Mouse (Mus musculus): Measurements from ENCODE around the gene Sgtb. TPM values are rescaled to one million over a fixed set of nuclear protein-coding genes. Genes with fewer than 3 reads are reported as not detected.

Sgtb gene
- polyA plus RNA-seq, 1 experiment from 2014 or later, result 8.3 TPM

- H3K27me3 ChIP-seq, result no peaks in the 10 kb centered on the region
- peak; percentile 23 for ATAC-seq
- TF ChIP-seq CTCF (IDR thresholded peaks at IDR 0.05), result no peak
- in situ Hi-C loops (cut with MboI; ENCODE audit: low pct_unique_long_range_greater_than_20kb), result no loop called here
- no peak for DNase-seq (ENCODE audit: low read depth, low spot score)
- ChIA-PET POLR2A (no interaction called here), CTCF (no interaction called here)
Measured at GRCm38 (mm10) chr13:104108651-104109287, 772 bp upstream of the Sgtb start.

- POLR2A ChIA-PET, result no interaction called here
- no peak for TF ChIP-seq CTCF (IDR thresholded peaks at IDR 0.05)
- DNase-seq (ENCODE audit: low read depth, low spot score), result no peak
- H3K27me3 ChIP-seq, result no peaks in the 10 kb centered on the region
- in situ Hi-C loops (cut with MboI; ENCODE audit: low pct_unique_long_range_greater_than_20kb), result no loop called here
- peak; percentile 73 for ATAC-seq
- CTCF ChIA-PET, result no interaction called here
Measured at GRCm38 (mm10) chr13:104109816-104110521, 428 bp downstream of the Sgtb start.

- no peak for TF ChIP-seq CTCF (IDR thresholded peaks at IDR 0.05)
- DNase-seq (ENCODE audit: low read depth, low spot score) (no peak), ATAC-seq (no peak)
- CTCF ChIA-PET, result no interaction called here
- H3K27me3 ChIP-seq, result no peaks in the 10 kb centered on the region
- in situ Hi-C loops (cut with MboI; ENCODE audit: low pct_unique_long_range_greater_than_20kb), result no loop called here
- POLR2A ChIA-PET, result no interaction called here
Measured at GRCm38 (mm10) chr13:104110526-104110925, 985 bp downstream of the Sgtb start.

- ATAC-seq, result no peak
- POLR2A ChIA-PET, result no interaction called here
- TF ChIP-seq CTCF (IDR thresholded peaks at IDR 0.05), result no peak
- CTCF ChIA-PET, result no interaction called here
- in situ Hi-C loops (cut with MboI; ENCODE audit: low pct_unique_long_range_greater_than_20kb), result no loop called here
- DNase-seq (ENCODE audit: low read depth, low spot score), result no peak
- no peaks in the 10 kb centered on the region for H3K27me3 ChIP-seq
Measured at GRCm38 (mm10) chr13:104112266-104112900, 2.8 kb downstream of the Sgtb start.

- CTCF ChIA-PET, result no interaction called here
- ATAC-seq (no peak), DNase-seq (ENCODE audit: low read depth, low spot score) (no peak)
- H3K27me3 ChIP-seq, result no peaks in the 10 kb centered on the region
- no peak for TF ChIP-seq CTCF (IDR thresholded peaks at IDR 0.05)
- POLR2A ChIA-PET, result no interaction called here
- in situ Hi-C loops (cut with MboI; ENCODE audit: low pct_unique_long_range_greater_than_20kb), result no loop called here
Measured at GRCm38 (mm10) chr13:104113782-104114181, 4.2 kb downstream of the Sgtb start.

DNA sequence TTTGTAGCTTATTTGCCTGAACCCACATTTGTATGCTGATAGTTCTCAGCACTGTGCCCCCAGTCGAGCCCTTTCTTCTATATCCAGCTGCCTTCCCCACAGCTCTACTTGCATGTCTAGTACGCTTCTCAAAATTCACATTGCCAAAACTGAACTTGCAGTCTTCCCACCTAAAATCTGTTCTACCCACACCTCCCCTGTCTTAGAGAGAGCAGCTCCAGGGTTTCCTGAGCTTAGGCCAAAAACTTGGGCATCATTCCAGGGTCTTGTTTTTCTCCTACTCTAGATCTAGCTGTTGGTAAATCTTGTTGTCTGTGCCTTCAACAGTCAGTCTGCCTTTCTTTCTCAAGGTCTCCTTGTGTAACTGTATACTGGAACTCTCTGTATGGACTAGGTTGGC is 5.3 kb downstream of the Sgtb start:
- in situ Hi-C loops (cut with MboI; ENCODE audit: low pct_unique_long_range_greater_than_20kb), result no loop called here
- no peak for TF ChIP-seq CTCF (IDR thresholded peaks at IDR 0.05)
- H3K27me3 ChIP-seq, result no peaks in the 10 kb centered on the region
- DNase-seq (ENCODE audit: low read depth, low spot score) (no peak), ATAC-seq (no peak)
- ChIA-PET CTCF (no interaction called here), POLR2A (no interaction called here)

DNA sequence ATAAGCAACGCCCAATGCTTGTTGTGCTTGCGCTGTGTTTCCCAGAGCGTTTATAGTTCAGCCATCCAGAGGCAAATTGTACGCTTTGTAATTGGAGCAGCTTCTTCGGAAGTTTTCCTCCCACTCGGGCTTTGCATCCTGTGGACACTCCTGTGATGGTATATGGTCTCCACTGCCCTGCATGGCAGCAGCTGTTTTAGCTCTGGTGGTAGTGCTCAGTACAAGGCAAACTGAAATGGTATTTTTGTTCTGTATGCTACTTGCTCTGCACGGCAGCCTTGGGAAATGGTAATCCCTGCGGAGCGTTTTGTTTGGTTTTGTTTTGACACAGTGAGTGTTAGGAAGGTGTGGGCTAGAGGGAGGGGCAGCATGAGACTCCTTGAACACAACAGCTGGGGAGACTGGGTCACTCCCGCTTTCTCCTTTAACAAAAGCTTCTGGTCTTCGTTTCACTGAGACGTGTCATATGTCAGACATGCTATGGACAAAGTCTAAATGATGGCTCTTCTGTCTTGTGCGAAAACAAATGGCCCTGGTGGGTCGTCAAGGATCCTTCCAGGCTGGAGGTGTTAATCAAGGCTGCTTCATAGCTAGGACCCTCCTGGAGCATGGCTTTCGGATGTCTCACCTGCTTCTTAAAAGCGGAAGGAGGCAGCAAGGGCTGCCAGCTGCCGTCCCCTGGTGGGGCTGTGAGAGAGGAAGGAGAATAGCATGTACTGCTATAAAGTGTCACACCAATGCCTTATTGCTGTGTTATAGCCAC is 12.7 kb downstream of the Sgtb start:
- no peaks in the 10 kb centered on the region for H3K27me3 ChIP-seq
- POLR2A ChIA-PET, result no interaction called here
- CTCF ChIA-PET, result no interaction called here
- no peak for ATAC-seq
- in situ Hi-C loops (cut with MboI; ENCODE audit: low pct_unique_long_range_greater_than_20kb), result no loop called here
- no peak for DNase-seq (ENCODE audit: low read depth, low spot score)
- TF ChIP-seq CTCF (IDR thresholded peaks at IDR 0.05), result no peak

DNA sequence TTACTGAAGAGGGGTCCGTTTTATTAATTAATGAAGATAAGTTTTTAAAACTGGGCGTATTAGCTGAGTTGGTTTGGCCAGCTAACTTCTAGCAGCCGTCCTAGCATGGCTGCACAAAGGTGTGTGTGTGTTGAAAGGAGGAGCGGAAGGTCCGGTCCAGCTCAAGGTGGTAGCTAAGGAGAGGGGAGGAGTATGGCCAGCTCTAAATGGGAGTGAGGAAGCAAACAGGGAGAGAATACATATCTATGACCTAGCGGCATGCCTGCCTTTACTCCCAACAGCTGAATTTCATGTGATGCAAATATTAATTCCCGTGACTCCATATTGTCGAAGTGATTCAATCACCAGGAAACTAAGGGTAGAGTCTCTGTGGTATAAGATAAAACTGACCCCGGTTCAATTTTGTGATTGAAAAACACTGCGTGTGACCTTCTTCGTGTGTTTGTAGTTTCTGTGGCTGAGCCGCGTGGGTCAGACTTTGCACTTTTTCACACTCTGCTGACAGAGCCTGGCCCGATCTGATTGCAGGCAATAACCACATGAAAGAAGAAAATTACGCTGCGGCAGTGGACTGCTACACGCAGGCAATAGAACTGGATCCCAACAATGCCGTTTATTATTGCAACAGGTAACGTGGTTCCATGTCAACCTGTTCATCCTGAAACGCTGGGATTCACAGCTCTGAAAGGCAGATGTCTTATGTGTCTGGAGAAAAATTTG is 14.3 kb downstream of the Sgtb start:
- in situ Hi-C loops (cut with MboI; ENCODE audit: low pct_unique_long_range_greater_than_20kb), result no loop called here
- no peak for ATAC-seq
- POLR2A ChIA-PET, result no interaction called here

DNA sequence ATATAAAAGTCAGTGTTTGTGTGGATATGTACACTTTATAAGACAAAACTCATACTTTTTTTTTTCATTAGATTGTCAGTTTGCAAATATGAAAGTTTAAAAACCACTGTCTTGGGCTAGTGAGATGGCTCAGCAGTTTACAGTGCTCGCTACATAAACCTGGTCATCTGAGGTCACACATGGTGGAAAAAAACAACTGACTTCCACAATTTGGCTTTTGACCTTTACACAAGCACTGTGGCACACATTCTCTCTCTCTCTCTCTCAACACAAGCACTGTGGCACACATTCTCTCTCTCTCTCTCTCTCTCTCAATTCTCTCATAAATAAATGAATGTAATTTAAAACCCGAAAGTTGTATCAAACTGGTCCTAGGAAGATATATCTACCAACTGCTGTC is 23.0 kb downstream of the Sgtb start:
- ATAC-seq, result no peak
- in situ Hi-C loops (cut with MboI; ENCODE audit: low pct_unique_long_range_greater_than_20kb), result no loop called here

More for the DNA sequence above, 14.3 kb downstream of the Sgtb start:
- no peak for TF ChIP-seq CTCF (IDR thresholded peaks at IDR 0.05)
- H3K27me3 ChIP-seq, result no peaks in the 10 kb centered on the region
- CTCF ChIA-PET, result no interaction called here
- no peak for DNase-seq (ENCODE audit: low read depth, low spot score)

DNA sequence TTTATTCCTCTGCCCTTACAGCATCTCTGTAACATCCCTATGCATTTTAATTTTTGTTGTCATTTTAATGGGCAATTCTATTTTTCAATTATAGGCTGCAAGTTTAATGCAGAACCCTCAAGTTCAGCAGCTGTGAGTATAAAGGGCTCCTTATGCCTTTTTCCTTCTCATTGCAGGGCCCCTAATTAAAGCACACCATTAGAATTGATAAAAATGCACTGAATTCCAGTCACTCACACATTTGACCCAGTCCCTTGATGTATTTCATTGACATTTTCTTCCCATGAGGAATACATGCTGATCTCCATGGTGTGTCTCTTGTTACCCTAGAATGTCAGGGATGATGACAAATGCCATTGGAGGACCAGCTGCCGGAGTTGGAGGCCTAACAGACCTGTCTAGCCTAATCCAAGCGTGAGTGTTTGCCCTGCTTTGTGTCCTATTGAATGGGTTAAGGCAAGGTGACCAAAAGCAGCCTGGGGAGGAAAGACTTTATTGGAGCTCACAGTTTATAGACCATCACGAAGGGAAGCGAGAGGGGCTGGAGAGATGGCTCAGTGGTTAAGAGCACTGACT is 25.1 kb downstream of the Sgtb start:
- CTCF ChIA-PET, result no interaction called here

More for the DNA sequence above, 23.0 kb downstream of the Sgtb start:
- CTCF ChIA-PET, result interaction anchor here (1.8 kb wide), 1 partner anchor 12 kb away, joined by 5 read pairs; no protein-coding TSS in a partner anchor
- no peaks in the 10 kb centered on the region for H3K27me3 ChIP-seq
- DNase-seq (ENCODE audit: low read depth, low spot score), result no peak
- POLR2A ChIA-PET, result no interaction called here
- no peak for TF ChIP-seq CTCF (IDR thresholded peaks at IDR 0.05)

More for the DNA sequence above, 25.1 kb downstream of the Sgtb start:
- DNase-seq (ENCODE audit: low read depth, low spot score) (no peak), ATAC-seq (no peak)
- POLR2A ChIA-PET, result interaction anchor here (1.4 kb wide), 1 partner anchor 20 kb away, joined by 5 read pairs; no protein-coding TSS in a partner anchor
- no peak for TF ChIP-seq CTCF (IDR thresholded peaks at IDR 0.05)
- in situ Hi-C loops (cut with MboI; ENCODE audit: low pct_unique_long_range_greater_than_20kb), result no loop called here
- H3K27me3 ChIP-seq, result no peaks in the 10 kb centered on the region

All from Patski (cell line).